Mouse (Mus musculus) adrenal gland, postnatal 10 days (tissue): Measurements from ENCODE around the gene Gng10. TPM values are rescaled to one million over a fixed set of nuclear protein-coding genes. Genes with fewer than 3 reads are reported as not detected.

Source experiments
- DNase-seq: peaks from one replicate; pipeline ENCODE4 v3.0.0; 2021; ENCODE audit warnings: mixed read lengths
- long read RNA-seq, 2 experiments: library from polyadenylated mRNA; stranded (forward); transcript quantifications; one replicate each; pipeline ENCODE4 v2.0.0; 2021
- total RNA-seq, 2 experiments: library from RNA; stranded (reverse); gene quantifications; 2 replicates each; pipeline ENCODE4 v1.2.3; 2021

Gene Gng10
- total RNA-seq, result 10 to 100 TPM; 36.0 to 37.3 TPM
- long read RNA-seq, experiment 1, transcript Gng10-201 (3 exons, 1,192 nt), result major isoform, 64 of 67 reads
- long read RNA-seq, experiment 1, partial matches to known transcripts, result 1 of 67 reads
- long read RNA-seq, experiment 1, other reads (novel, unspliced or antisense), result 2 of 67 reads
- long read RNA-seq, experiment 2, transcript Gng10-201 (3 exons, 1,192 nt), result major isoform, 36 of 38 reads
- long read RNA-seq, experiment 2, partial matches to known transcripts, result 1 of 38 reads
- long read RNA-seq, experiment 2, other reads (novel, unspliced or antisense), result 0 of 38 reads

- DNase-seq, result peak; percentile 84
Measured at GRCm38 (mm10) chr4:59034918-59035785, at the start of gene Gng10. Gng10 (plus strand) TSS chr4:59035088.

GRCm38 (mm10) chr4:58985157-58985648 is 49.7 kb upstream of the Gng10 start:
- DNase-seq, result peak; percentile 89

- DNase-seq, result peak; percentile 89
Measured at GRCm38 (mm10) chr4:58986540-58987190, 48.2 kb upstream of the Gng10 start, which contains the start of gene Ptgr1. Ptgr1 (minus strand) TSS chr4:58987119.

GRCm38 (mm10) chr4:58989303-58989898 is 45.5 kb upstream of the Gng10 start:
- DNase-seq, result no peak

GRCm38 (mm10) chr4:58990609-58991434 is 44.1 kb upstream of the Gng10 start:
- no peak for DNase-seq

- no peak for DNase-seq
Measured at GRCm38 (mm10) chr4:58992195-58992594, 42.7 kb upstream of the Gng10 start.

- DNase-seq, result no peak
Measured at GRCm38 (mm10) chr4:58994762-58995161, 40.1 kb upstream of the Gng10 start, which contains the start of gene Dnajc25. Dnajc25 (plus strand) TSS chr4:58995062.

GRCm38 (mm10) chr4:58995251-58995693 is 39.6 kb upstream of the Gng10 start:
- DNase-seq, result peak; percentile 33

GRCm38 (mm10) chr4:58997081-58997480 is 37.8 kb upstream of the Gng10 start:
- DNase-seq, result peak; percentile 34

GRCm38 (mm10) chr4:58998688-58999087 is 36.2 kb upstream of the Gng10 start:
- DNase-seq, result no peak

- peak; percentile 83 for DNase-seq
Measured at GRCm38 (mm10) chr4:58999686-59000085, 35.2 kb upstream of the Gng10 start.

GRCm38 (mm10) chr4:59000614-59001013 is 34.3 kb upstream of the Gng10 start:
- peak; percentile 47 for DNase-seq

- DNase-seq, result peak; percentile 96
Measured at GRCm38 (mm10) chr4:59002948-59003805, 31.7 kb upstream of the Gng10 start, which contains the start of gene Gm20503. Gm20503 (plus strand) TSS chr4:59003210.

- peak; percentile 36 for DNase-seq
Measured at GRCm38 (mm10) chr4:59003806-59004200, 31.1 kb upstream of the Gng10 start.

- no peak for DNase-seq
Measured at GRCm38 (mm10) chr4:59006211-59006610, 28.7 kb upstream of the Gng10 start.

- peak; percentile 29 for DNase-seq
Measured at GRCm38 (mm10) chr4:59007016-59007415, 27.9 kb upstream of the Gng10 start.

- no peak for DNase-seq
Measured at GRCm38 (mm10) chr4:59007974-59008373, 26.9 kb upstream of the Gng10 start.

GRCm38 (mm10) chr4:59009186-59009585 is 25.7 kb upstream of the Gng10 start:
- no peak for DNase-seq

- no peak for DNase-seq
Measured at GRCm38 (mm10) chr4:59009696-59010095, 25.2 kb upstream of the Gng10 start.

- DNase-seq, result no peak
Measured at GRCm38 (mm10) chr4:59011446-59011845, 23.4 kb upstream of the Gng10 start.
